Mouse (Mus musculus): ENCODE data around the gene Msi2.

Msi2 gene

DNA sequence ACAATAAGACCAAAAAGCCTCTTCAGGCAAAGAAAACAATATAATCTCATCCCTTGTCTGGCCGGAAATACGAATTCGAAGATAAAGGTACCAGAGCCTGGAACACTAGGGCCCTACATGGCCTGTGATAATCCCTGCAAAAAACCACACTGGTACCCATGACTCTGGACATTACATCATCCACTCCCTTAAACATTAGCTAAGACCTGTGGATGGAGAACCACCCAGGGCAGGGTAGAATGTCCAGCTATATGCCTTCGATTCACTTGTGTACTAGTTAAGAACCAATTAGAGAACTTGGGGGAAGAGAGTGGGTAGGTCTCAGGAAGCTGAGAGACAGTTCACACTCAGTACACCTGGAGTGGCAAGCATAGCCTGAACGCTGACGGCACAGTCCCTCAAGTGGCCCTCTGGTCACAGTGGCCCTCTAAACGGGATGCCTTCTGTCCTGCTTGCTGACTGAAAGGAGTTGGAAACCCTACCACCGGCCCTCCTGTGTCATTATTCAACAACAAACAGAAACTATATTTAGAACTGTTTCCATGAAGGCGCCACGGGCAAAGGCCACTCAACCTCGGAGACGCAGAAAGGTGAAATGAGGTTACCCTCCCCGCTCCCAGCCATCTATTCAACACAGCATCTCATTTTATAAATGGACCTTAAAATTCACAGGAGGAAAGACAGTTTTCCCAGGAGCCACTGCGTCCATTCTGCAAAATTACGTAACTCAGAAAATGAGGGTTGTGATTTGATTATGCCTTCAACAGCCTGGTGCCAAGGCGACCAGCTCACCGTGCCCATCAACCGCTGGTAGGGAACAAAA lies 63.7 kb downstream of the Msi2 start:
- in situ Hi-C loops (cut with MboI; ENCODE audit: low pct_unique_long_range_greater_than_20kb in 1 of 2, low sequenced_read_pairs in 2 of 2, unreplicated experiment in 1 of 2) = no loop called here

DNA sequence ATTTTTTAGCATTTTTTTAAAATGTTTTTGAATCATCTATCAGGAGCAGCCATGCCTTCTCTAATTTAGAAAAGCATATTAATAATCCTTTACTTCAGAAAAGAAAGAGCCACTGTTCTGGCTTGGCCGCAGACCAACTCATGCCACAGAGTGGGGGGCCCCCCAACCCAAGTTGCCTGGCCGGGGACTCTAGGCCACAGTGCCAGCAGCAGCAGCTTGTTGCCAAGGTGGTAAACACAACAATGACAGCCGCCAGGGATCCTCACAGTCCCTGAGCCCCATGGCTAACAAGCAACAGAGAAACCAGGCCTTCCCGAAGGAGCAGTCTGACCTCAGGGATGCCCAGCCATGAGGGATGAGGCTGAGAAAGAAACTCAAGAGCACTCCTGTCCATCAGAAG lies 68.0 kb downstream of the Msi2 start:
- in situ Hi-C loops (cut with MboI; ENCODE audit: low pct_unique_long_range_greater_than_20kb in 1 of 2, low sequenced_read_pairs in 2 of 2, unreplicated experiment in 1 of 2) = no loop called here

DNA sequence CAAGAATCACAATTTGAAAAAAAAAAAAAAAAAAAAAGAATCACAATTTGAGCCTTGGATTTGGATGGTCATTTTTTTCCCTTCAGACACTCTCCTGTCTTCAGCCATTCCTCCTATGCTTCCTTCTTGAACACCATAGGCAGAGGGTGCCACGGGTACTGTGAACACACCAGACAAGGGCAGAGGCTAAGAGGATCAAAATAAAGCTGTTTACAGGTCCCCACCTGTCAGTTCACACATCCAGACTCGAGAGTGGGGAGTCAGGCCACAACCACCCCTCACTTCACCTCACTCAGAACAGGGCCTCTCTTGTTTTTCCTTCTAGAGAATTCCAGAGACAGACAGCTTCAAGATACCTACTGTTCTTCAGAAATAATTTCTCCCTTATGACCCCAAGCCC lies 69.3 kb downstream of the Msi2 start:
- in situ Hi-C loops (cut with MboI; ENCODE audit: low pct_unique_long_range_greater_than_20kb in 1 of 2, low sequenced_read_pairs in 2 of 2, unreplicated experiment in 1 of 2) = no loop called here

DNA sequence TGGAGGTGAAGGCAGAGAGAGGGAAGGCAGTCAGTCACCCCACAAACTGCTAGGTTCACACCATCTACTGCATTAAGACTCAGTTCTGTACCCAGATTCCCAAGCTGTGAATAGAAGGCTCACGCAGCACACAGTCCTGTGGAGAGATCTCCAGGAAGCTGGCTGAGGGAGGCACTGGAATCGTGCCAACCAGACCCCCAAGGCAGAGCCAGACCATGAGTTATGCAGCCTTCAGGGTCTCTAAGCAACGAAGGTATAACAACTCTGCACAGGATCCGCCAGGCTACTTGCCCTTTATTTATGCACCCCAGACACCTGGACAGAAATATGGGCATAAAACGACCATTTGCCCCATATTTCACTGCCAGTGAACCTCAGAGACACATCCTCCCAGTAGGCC lies 69.9 kb downstream of the Msi2 start:
- in situ Hi-C loops (cut with MboI; ENCODE audit: low pct_unique_long_range_greater_than_20kb in 1 of 2, low sequenced_read_pairs in 2 of 2, unreplicated experiment in 1 of 2) = no loop called here

DNA sequence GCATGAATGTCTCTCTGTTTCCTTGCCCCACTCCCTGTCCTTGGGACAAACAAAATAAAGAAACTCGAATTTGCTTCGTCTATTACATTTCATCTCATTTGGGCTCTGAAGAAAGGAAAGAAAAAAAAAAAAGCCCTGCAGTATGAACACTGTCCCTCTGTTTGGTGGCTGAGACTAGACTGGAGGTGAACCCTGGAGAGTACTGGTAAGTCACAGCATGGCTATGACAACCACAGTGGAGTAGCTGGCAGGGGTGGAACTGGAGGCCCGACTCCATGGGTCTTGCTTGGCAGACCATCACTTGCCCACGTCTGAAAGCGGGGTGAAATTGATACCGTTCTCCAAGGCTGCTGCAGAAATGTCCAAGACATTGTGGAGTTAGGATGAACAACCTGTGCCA lies 71.8 kb downstream of the Msi2 start:
- in situ Hi-C loops (cut with MboI; ENCODE audit: low pct_unique_long_range_greater_than_20kb in 1 of 2, low sequenced_read_pairs in 2 of 2, unreplicated experiment in 1 of 2) = no loop called here

DNA sequence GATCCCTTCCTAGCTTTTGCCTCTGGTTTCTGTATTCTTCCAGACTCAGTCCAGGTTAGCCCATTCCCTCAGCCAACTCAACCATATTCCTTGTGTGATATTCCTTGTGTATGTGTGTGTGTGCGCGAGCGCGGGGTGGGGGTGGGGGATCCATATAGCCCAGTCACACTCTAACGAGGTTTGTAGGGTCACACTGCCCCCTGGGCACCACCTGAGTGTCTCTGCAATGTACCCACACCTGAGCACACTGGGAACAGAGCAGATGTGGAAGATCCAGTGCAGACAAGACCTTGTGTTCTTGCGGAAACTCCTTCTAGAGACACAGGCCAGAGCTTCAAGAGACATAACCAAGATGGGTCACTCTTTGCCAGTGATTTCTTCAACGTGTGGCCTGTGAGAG lies 72.5 kb downstream of the Msi2 start:
- in situ Hi-C loops (cut with MboI; ENCODE audit: low pct_unique_long_range_greater_than_20kb in 1 of 2, low sequenced_read_pairs in 2 of 2, unreplicated experiment in 1 of 2) = no loop called here

DNA sequence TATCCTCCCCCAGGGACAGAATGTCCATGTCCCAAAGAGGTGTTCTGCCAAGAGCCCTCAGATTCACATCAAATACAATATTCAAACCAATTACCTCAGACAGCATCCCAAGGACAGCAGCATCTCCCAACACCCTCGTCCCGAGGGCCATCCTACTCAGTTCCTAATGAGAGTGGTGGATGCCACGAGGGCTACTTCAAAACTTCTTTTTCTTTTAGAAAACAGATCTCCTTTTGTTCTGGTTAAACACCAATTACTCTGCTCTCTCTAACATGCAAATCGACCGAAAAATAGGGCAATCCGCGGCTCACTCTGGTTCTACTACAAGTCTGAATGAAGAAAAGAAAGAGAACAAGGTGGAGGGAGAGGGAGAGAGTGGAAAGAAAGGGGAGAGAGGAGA lies 73.6 kb downstream of the Msi2 start:
- in situ Hi-C loops (cut with MboI; ENCODE audit: low pct_unique_long_range_greater_than_20kb in 1 of 2, low sequenced_read_pairs in 2 of 2, unreplicated experiment in 1 of 2) = no loop called here

DNA sequence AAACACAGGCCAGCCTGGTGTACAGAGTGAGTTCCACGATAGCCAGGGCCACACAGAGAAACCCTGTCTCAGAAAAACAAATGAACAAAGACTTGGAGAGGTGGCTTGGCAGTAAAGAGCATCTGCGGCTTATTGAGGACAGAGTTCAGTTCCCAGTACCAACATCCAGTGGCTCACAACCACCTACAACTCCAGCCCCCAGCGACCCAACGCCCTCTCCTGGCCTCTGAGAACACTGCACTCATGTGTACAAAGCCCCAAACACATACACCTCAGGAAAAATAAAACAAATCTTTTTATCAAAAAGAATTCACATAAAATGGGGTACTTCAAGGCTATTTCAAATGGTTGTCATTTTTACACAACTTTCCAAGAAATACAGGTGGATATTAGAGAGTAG lies 78.5 kb downstream of the Msi2 start:
- in situ Hi-C loops (cut with MboI; ENCODE audit: low pct_unique_long_range_greater_than_20kb in 1 of 2, low sequenced_read_pairs in 2 of 2, unreplicated experiment in 1 of 2) = no loop called here

DNA sequence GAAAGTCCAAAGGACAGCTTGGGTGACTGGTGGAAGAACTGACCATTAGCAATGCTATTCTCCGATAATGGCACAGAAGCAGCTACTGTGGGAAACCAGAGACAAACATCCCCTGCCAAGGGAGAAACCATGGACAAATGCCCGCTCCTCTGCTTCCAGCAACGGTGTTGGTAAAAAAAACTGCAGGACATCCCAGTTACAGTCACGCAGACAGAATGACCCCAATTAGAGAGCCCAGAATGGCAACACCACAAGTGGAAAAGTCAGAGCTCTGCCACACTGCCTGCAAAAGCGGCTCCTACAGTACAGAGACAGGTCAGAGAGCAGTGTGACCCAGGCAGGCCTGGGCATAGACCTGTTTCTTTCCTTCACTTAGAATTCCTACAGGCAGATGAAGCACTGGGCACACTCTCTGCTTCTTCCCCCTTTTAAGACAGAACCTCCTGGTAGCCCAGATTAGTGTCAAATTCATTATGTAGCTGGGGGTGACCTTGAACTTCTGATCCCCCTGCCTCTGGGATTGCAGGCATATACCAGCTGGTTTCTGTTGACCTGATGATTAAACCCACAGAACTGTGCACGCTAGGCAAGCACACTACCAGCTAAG lies 79.3 kb downstream of the Msi2 start:
- in situ Hi-C loops (cut with MboI; ENCODE audit: low pct_unique_long_range_greater_than_20kb in 1 of 2, low sequenced_read_pairs in 2 of 2, unreplicated experiment in 1 of 2) = no loop called here

DNA sequence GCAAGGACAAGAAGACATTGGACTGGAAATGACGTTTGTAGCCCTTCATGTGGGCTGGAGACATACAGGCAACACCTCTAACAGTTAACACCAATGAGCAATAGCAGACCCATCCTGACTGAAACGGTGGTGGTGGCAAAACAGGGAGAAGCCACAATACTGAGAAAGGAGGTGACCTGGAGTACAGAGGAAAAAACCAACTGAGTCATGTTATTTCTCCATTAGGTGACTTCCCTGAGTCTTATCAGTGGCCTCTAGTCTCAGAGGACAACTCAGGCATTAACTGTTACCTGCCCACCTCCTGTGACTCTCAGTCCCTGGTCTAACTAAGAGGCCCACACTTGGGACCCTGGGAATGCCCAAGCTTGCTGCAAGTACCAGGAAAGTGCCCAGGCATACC lies 80.1 kb downstream of the Msi2 start:
- in situ Hi-C loops (cut with MboI; ENCODE audit: low pct_unique_long_range_greater_than_20kb in 1 of 2, low sequenced_read_pairs in 2 of 2, unreplicated experiment in 1 of 2) = no loop called here

DNA sequence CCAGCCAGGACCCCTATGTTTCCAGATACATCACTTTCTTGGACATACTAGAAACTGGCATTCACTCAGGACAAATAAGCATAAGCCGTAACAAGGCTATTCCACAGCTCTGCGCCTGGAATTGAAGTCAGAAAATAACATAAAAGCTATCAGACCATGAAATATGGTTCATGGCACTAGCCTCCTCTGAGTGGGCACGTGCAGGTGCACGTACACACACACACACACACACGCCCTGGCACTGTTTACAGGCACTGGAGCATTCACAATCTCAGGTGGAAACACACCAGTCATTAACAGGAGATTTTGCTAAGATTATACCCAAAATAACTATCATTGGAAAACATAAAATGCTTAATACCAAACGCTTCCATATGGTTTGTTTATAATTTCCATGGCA lies 81.4 kb downstream of the Msi2 start:
- in situ Hi-C loops (cut with MboI; ENCODE audit: low pct_unique_long_range_greater_than_20kb in 1 of 2, low sequenced_read_pairs in 2 of 2, unreplicated experiment in 1 of 2) = no loop called here

DNA sequence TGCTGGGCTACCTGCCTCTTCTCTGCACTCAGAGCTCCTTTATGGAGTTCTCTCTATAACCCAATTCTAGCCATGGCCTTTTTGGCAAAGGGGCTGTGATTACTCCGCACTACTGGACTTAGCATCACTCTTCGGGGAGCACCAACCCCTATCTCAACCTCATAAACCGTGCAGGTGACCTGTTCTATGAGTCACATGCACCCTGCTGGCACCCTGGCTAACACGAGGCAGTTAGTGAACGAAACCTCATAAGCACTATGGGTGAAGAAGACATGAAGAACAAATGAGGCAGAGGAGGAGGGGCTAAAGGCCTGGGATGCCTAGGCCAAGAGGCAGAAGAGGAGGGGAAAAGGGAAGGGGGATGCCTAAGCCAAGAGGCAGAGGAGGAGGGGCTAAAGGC lies 82.0 kb downstream of the Msi2 start:
- in situ Hi-C loops (cut with MboI; ENCODE audit: low pct_unique_long_range_greater_than_20kb in 1 of 2, low sequenced_read_pairs in 2 of 2, unreplicated experiment in 1 of 2) = no loop called here

DNA sequence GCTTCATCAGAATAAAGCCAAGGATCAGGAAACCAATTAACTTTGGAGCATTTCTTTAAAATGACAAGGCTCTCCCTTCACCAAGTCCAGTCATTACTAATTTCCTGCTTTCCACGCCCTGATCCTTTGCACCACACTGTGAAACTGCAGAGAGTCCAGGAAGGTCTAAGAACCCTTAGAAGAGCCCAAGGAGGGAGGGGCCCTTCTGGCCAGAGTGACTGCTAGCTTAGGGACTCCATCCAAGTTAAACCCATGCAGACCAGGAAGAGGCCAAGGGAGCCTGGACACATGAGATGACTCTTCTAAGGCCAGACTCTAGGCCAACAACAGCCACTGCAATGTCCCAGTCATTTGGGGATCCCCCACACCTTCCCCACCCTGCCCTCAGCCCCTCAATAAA lies 83.7 kb downstream of the Msi2 start:
- in situ Hi-C loops (cut with MboI; ENCODE audit: low pct_unique_long_range_greater_than_20kb in 1 of 2, low sequenced_read_pairs in 2 of 2, unreplicated experiment in 1 of 2) = no loop called here

DNA sequence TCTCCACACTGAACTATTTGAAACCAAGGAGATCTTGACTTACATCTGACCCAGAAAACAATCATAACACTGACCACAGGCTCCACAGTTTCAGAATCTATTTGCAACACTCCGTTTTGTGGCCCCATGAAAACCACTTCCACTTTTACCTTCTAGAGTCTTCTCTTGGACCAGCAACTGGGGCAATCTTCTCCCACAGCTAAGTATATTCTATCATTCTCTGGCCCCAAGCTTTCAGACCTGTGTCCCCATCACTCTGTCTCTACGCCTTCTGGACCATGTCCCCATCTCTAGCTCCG lies 86.4 kb downstream of the Msi2 start:
- in situ Hi-C loops (cut with MboI; ENCODE audit: low pct_unique_long_range_greater_than_20kb in 1 of 2, low sequenced_read_pairs in 2 of 2, unreplicated experiment in 1 of 2) = no loop called here

DNA sequence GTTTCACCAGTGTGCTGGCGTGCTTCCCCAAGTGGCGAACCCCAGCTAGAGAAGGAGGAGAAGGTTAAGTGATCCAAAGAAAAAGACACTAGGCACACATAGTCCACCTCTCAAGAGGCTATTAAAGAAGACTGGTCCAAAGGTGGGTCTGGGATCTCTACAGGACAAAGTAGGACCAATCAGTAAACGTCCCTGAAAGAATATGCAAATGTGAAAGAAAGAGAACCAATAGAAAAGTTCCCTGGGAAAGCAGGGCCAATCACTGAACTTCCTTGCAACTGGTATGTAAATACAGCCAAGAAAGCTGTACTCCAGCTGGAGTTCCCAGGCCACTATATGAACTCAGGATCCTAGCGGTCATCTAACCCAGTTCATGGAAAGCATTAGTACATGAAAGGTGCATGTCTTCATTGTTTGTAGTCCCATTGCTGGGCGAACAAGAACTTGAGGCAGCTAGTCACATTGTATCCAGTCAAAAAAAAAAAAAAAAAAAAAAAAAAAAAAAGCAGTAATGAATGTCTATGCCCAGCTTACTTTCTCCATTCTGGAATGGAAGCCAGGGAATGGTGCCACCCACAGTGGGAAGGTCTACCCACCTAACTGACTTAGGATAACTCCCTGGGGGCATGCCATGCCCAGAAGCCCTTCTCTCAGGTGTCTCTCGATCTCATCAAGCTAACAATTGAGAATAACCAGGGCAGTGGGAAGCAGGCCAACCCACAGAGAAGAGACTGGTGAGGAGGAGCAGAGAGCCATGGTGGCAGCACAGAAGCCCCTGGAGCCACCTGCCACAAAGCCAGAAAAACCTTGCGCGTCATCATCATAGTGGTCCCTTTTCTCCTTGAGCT lies 87.0 kb downstream of the Msi2 start:
- in situ Hi-C loops (cut with MboI; ENCODE audit: low pct_unique_long_range_greater_than_20kb in 1 of 2, low sequenced_read_pairs in 2 of 2, unreplicated experiment in 1 of 2) = no loop called here

DNA sequence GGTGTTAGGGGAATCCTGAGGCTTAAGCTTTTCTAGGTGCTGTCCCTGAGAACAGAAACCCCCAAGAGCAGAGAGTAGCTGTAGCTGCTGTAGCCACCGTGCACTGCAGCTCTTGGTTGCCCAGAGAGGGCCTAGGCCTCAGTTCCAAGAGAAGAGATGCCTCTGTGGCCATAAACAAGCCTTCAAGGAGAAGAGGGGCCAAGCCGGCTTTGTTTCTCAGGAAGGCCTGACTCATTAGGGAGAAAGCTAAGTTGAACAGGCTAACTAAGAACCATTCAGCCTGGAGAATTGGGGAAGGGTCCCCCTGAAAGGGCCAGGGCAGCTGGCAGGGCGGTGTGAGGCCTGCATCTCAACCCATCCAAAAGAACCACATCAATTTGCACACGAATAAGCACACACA lies 88.7 kb downstream of the Msi2 start:
- in situ Hi-C loops (cut with MboI; ENCODE audit: low pct_unique_long_range_greater_than_20kb in 1 of 2, low sequenced_read_pairs in 2 of 2, unreplicated experiment in 1 of 2) = no loop called here

DNA sequence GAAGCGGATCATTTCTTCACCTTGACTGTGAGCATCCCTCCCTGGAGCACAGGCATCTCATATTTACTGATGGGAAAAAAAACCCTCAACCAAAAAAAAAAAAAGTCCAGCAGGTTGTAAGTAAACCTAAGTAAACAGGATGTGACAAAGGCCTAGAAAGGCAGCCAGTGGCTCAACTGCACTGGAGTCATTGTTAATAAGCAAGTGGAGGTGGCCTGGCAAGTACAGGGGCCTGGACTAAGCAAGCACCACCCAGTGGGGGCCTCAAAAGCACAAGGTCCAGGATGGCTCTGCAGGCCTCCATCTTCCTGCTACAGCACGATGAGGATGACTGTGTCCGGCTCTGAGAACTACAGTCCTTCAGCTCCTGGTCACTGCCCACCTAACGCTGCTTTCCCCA lies 89.1 kb downstream of the Msi2 start:
- in situ Hi-C loops (cut with MboI; ENCODE audit: low pct_unique_long_range_greater_than_20kb in 1 of 2, low sequenced_read_pairs in 2 of 2, unreplicated experiment in 1 of 2) = no loop called here

DNA sequence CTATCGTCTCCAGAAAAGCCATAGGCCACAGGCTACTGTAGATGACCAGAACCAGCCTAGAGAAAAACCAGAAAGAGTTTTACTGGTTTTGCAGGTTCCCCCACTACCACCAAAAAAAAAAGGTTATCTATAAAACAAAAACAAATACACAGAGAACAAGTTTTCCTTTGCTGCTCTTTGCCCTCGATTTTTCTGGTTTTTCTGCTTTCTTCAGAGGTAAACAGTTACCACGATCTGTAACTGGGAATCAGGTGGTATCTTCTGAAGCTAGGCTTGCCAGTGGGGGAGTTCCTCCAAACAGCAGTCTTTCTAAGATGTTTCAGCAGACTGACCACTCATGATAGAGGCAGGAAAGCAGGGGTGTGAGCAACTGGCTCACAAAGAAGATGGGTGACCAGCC lies 89.6 kb downstream of the Msi2 start:
- in situ Hi-C loops (cut with MboI; ENCODE audit: low pct_unique_long_range_greater_than_20kb in 1 of 2, low sequenced_read_pairs in 2 of 2, unreplicated experiment in 1 of 2) = no loop called here

DNA sequence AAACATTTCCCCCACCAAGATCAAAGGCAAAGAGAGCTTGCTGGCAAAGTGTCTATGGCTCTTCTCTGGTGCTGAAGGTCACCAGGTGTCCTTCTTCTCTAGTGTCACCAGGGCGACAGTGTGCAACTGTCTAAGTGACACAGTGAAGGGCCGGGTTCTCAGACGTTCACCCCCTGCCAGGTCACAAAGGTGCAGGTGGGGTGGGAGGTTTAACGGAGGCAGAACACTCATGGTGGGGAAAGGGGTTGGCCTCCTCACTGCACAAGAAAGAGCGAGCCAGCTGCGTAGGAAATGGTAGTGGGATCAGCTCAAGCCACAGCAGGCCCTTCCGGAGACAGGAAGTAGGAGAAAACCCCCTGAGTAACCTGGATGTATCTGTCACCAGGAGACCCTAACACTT lies 91.0 kb downstream of the Msi2 start:
- in situ Hi-C loops (cut with MboI; ENCODE audit: low pct_unique_long_range_greater_than_20kb in 1 of 2, low sequenced_read_pairs in 2 of 2, unreplicated experiment in 1 of 2) = no loop called here

DNA sequence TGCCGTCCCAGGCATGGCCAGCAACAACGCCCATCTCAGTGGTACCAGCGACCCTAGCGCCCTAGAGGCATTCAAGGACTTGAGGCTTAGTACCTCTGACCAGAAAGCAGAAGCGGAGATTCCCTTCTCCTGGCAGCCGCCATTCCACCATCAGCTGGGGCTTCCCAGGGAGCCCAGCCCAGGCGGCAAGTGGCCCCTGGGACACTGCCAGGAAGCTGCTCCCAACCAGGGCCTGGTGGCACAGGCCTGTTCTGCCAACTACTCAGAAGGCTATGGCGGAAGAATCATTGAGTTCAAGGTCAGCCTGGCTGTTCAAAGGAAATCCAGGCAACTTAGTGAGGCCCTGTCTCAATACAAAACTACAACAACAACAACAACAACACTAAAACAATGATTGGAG lies 91.7 kb downstream of the Msi2 start:
- in situ Hi-C loops (cut with MboI; ENCODE audit: low pct_unique_long_range_greater_than_20kb in 1 of 2, low sequenced_read_pairs in 2 of 2, unreplicated experiment in 1 of 2) = no loop called here

Data from mouse embryonic stem cell (cell line).